Mouse (Mus musculus) hindbrain, embryonic 15.5 days (tissue): ENCODE measurements around the gene Dync1li1. TPM values are rescaled to one million over a fixed set of nuclear protein-coding genes. Genes with fewer than 3 reads are reported as not detected.
A peak's percentile ranks its signal among the peaks of the same experiment; 100 is the strongest.
"Not testable (repeated sequence)": the region's sequence is repeated elsewhere in the genome, so short reads cannot be mapped to it uniquely, and the experiment has no call there.

Experiments used
- ATAC-seq: fragments of 200-750 bp; cut with Nextera tagmentation; 2 replicates; pipeline ENCODE4 v1.8.0; 2017; ENCODE audit warnings: low read depth, moderate number of reproducible peaks, moderate TSS enrichment; ENCODE audit not compliant: low FRiP score
- H3K27ac ChIP-seq: fragments of 300-500 bp; sonication (generic); replicated peaks from 2 replicates; pipeline ENCODE4 v1.5.1; 2015; ENCODE audit warnings: mild to moderate bottlenecking, inconsistent platforms
- H3K27me3 ChIP-seq: fragments of 300-500 bp; sonication (generic); 2 replicates; pipeline ENCODE4 v1.6.1; 2015; ENCODE audit warnings: control low read depth, inconsistent platforms
- H3K36me3 ChIP-seq: fragments of 300-500 bp; sonication (generic); 2 replicates; pipeline ENCODE4 v1.6.1; 2015; ENCODE audit warnings: control low read depth, inconsistent platforms
- H3K4me1 ChIP-seq: fragments of 300-500 bp; sonication (generic); replicated peaks from 2 replicates; pipeline ENCODE4 v1.6.1; 2015; ENCODE audit warnings: control low read depth, inconsistent platforms
- H3K4me2 ChIP-seq: fragments of 300-500 bp; sonication (generic); 2 replicates; pipeline ENCODE4 v1.6.1; 2015; ENCODE audit warnings: moderate library complexity, mild to moderate bottlenecking, inconsistent platforms
- H3K4me3 ChIP-seq: fragments of 300-500 bp; sonication (generic); 2 replicates; pipeline ENCODE4 v1.5.1; 2015; ENCODE audit warnings: mild to moderate bottlenecking, inconsistent platforms
- H3K9ac ChIP-seq: fragments of 300-500 bp; sonication (generic); 2 replicates; pipeline ENCODE4 v1.6.1; 2015; ENCODE audit warnings: inconsistent platforms
- H3K9me3 ChIP-seq: fragments of 300-500 bp; sonication (generic); 2 replicates; pipeline ENCODE4 v1.6.1; 2016; ENCODE audit warnings: control low read depth, inconsistent platforms
- WGBS: fragments of 180-500 bp; shearing (Covaris S2); methylation state at CpG from one replicate; pipeline ENCODE4 v1.1.7; 2015; 5-methylcytosine and 5-hydroxymethylcytosine counted together
- polyA plus RNA-seq: library from polyadenylated mRNA; unstranded; fragments of >200 nt; fragmentation: Nextera tagmentation; extraction: Ambion mirVana; gene quantifications from 2 replicates; pipeline ENCODE4 v1.2.1, GENCODE M21; 2015

The Dync1li1 gene
- polyA plus RNA-seq, 1 experiment from 2014 or later: 139 TPM

DNA sequence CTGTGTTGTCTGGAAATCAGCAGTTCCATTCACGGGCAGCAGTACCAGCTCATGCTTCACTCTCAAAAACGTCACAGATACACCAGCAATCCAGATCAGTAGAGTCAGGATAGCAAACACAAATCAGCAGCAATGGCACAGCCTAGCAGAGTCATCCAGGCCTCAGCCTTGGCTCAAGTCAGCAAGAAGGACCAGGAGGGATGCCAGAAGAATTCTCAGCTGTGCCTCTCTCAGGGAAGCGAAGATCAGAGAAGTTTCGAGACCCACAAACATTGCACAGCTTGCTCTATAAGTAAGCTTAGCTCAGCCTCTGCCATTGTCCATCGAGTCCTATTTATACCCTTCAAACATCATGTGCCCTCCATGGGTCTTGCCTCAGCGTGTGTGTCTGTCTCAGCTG lies 8.1 kb upstream of the Dync1li1 start:
- Histone ChIP-seq H3K9ac (no peak overlapping the region), H3K4me3 (no peak overlapping the region), H3K4me1 (no peaks in the 10 kb centered on the region), H3K4me2 (no peak overlapping the region), H3K9me3 (no peaks in the 10 kb centered on the region), H3K27me3 (no peaks in the 10 kb centered on the region), H3K36me3 (no peaks in the 10 kb centered on the region), H3K27ac (no peak overlapping the region)
- WGBS: 84% methylated on average over 6 of the region's 6 CpGs
- no peak for ATAC-seq

DNA sequence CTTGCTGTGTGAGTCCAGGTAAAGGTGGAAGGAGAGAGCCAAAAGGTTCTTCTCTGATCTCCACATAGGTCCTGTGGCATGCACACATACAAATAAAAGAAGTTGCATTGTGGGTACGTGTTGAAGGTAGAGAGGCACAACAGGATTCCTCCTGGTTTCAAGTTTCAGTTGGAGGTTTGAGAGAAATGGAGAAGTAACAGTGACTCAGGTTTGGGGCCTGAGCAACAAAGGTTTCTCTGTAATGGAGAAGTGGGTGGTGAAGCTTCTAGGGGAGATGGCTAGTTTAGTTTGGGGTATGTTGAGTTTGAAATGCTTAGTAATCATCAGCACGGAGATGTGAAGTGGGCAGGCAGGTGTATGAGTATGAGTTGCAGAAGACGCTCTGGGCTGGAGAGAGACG lies 6.4 kb upstream of the Dync1li1 start:
- Histone ChIP-seq H3K27ac (no peak overlapping the region), H3K4me2 (no peak overlapping the region), H3K4me1 (peaks cover 2% of the 10 kb centered on the region; the same call in 1 of the 2 replicates), H3K36me3 (no peaks in the 10 kb centered on the region), H3K27me3 (no peaks in the 10 kb centered on the region), H3K9ac (no peak overlapping the region), H3K4me3 (no peak overlapping the region), H3K9me3 (no peaks in the 10 kb centered on the region)
- ATAC-seq: no peak
- 82% methylated on average over 4 of the region's 4 CpGs for WGBS

DNA sequence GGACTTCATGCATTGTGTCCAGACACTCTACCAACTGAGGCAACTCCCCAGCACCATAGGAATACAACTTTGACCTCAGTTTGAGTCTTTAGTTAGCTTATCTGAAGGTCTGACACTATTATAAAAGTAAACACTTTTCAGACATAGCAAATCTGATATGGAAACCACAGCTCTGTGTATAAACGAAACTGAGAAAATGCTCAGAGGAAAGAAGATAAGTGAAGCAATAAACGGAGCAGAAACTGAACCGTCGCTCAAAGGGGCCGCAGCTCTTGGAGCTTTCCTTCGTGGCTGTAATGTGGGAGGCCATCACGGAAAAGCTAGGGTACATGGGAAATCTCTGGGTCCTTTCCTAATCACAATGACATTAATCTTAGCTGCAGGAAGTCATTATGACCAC lies 2.3 kb upstream of the Dync1li1 start:
- Histone ChIP-seq H3K9ac (no peak overlapping the region), H3K4me1 (peaks cover 28% of the 10 kb centered on the region), H3K4me3 (no peak overlapping the region), H3K27ac (no peak overlapping the region), H3K4me2 (no peak overlapping the region), H3K36me3 (no peaks in the 10 kb centered on the region; the same call in 1 of the 2 replicates), H3K9me3 (no peaks in the 10 kb centered on the region), H3K27me3 (no peaks in the 10 kb centered on the region)
- no peak for ATAC-seq
- WGBS: 92% methylated on average over 7 of the region's 7 CpGs

DNA sequence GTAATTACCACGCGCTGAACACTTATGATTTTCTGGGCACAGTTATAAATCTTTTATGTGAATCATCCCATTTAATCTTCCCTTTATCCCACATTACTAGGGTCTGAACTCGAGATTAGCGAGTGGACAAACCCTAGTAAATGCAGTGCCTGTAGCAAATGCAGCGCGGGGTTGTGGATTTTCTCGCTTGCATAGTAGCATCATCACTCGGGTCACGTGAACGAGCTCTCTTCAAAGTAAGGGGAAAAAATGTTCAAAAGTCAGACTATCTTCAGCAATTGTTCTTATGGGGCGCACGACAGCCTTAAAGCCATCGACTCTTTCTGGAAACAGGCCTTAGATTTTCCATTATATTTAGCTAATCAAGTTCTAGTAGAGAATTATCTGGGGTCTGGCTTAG lies 951 bp upstream of the Dync1li1 start:
- Histone ChIP-seq H3K36me3 (peaks cover 10% of the 10 kb centered on the region), H3K4me1 (peaks cover 39% of the 10 kb centered on the region), H3K4me2 (peak overlapping the region; percentile 68), H3K4me3 (peak overlapping the region; percentile 95), H3K9me3 (no peaks in the 10 kb centered on the region), H3K27ac (peak overlapping the region; percentile 97; the same call in 1 of the 2 replicates), H3K27me3 (no peaks in the 10 kb centered on the region), H3K9ac (peak overlapping the region; percentile 97)
- 71% methylated on average over 13 of the region's 13 CpGs for WGBS
- ATAC-seq: no peak

DNA sequence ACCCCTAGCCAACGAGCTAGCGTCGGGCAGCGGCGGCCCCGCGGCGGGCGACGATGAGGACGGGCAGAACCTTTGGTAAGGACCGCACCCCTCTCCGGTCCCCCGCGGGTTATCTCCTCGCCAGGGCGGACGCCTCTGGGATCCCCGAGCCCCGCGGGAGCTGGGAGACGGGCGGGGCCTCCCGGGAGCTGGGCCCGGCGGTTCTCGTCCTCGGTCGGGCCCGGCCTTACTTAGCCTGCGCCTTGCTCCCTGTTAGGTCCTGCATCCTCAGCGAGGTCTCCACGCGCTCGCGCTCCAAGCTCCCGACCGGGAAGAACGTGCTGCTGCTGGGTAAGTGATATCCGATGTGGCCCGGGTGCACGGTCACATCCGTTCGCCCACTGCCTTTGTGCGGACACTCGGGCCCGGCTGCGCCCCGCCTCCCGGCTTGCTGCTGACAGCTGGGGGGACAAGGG lies 390 bp downstream of the Dync1li1 start:
- Histone ChIP-seq H3K4me2 (peak overlapping the region; percentile 68), H3K4me1 (peaks cover 39% of the 10 kb centered on the region), H3K4me3 (peak overlapping the region; percentile 95), H3K27ac (peak overlapping the region; percentile 97), H3K9ac (peak overlapping the region; percentile 97), H3K27me3 (no peaks in the 10 kb centered on the region), H3K9me3 (no peaks in the 10 kb centered on the region), H3K36me3 (peaks cover 22% of the 10 kb centered on the region)
- under 1% methylated on average over 43 of the region's 50 CpGs for WGBS
- ATAC-seq: peak; percentile 65

DNA sequence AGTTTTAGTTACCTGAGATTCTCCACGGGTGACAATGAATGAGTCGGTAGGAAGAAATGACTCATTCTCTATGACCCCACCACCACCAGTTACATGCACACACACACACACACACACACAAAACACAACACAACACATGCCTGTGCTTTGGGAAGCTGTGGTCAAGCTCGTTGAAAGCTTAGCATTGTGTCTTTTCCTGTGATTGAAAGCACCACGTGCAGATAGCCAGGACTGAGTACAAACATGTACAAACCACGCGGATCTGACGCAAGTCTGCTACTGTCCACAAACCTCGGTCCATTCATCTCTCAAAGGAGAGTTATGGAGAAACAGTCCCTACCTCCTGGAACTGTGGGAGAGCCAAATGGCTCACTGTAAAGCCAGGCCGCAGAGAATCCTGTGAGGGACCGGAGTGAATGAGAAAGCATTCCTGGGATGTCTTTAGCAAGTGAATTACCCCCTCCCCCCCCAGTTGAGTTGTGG lies 1.6 kb downstream of the Dync1li1 start:
- H3K9me3 ChIP-seq: no peaks in the 10 kb centered on the region
- 3% methylated on average over 10 of the region's 10 CpGs for WGBS
- H3K27me3 ChIP-seq: no peaks in the 10 kb centered on the region
- peak overlapping the region; percentile 68 for H3K4me2 ChIP-seq
- peak overlapping the region; percentile 95 for H3K4me3 ChIP-seq
- H3K9ac ChIP-seq: peak overlapping the region; percentile 97
- peaks cover 39% of the 10 kb centered on the region for H3K4me1 ChIP-seq
- H3K27ac ChIP-seq: 0 out of 2 replicates have a peak overlapping the region, but pooled peaks have one; percentile 97
- ATAC-seq: no peak
- H3K36me3 ChIP-seq: peaks cover 33% of the 10 kb centered on the region

DNA sequence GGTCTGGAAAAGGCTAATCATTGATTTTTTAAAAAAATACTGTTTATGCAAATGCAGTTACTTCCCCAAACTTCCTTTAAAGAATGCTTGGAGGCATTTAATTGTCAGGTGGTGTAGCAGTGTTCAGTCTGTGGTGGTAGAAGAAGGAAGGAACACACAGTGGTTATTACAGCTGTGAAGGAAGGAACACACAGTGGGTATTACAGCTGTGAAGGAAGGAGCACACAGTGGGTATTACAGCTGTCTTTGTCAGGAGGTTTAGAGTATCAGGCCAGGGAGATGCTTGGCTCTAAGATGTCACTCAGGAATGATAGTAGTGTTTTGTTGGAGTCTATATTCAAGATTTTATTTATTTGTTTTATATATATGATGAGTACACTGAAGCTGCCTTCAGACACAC lies 2.5 kb downstream of the Dync1li1 start:
- peaks cover 39% of the 10 kb centered on the region for H3K4me1 ChIP-seq
- H3K27me3 ChIP-seq: no peaks in the 10 kb centered on the region
- peak overlapping the region; percentile 68; the same call in 1 of the 2 replicates for H3K4me2 ChIP-seq
- H3K9me3 ChIP-seq: no peaks in the 10 kb centered on the region
- no peak overlapping the region; the same call in 1 of the 2 replicates for H3K9ac ChIP-seq
- no peak overlapping the region; the same call in 1 of the 2 replicates for H3K4me3 ChIP-seq
- peaks cover 33% of the 10 kb centered on the region for H3K36me3 ChIP-seq
- no peak for ATAC-seq
- no peak overlapping the region for H3K27ac ChIP-seq

DNA sequence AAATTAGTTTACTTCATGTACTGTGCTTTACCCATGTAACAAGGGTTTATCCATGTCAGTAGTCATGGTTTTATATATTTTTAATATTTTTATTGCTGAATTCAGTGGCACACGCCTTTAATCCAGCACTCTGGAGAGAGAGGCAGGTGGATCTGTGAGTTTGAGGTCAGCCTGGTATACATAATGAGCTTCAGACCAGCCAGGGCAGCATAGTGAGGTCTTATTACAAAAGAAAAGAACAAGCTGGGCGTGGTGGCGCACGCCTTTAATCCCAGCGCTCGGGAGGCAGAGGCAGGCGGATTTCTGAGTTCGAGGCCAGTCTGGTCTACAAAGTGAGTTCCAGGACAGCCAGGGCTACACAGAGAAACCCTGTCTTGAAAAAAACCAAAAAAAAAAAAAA lies 7.1 kb downstream of the Dync1li1 start:
- H3K9me3 ChIP-seq, H3K27ac ChIP-seq, ATAC-seq, H3K27me3 ChIP-seq, H3K4me3 ChIP-seq, H3K9ac ChIP-seq, H3K4me2 ChIP-seq: not testable (repeated sequence)
- H3K4me1 ChIP-seq: peaks cover 17% of the 10 kb centered on the region
- WGBS: 91% methylated on average over 8 of the region's 8 CpGs
- peaks cover 45% of the 10 kb centered on the region for H3K36me3 ChIP-seq

DNA sequence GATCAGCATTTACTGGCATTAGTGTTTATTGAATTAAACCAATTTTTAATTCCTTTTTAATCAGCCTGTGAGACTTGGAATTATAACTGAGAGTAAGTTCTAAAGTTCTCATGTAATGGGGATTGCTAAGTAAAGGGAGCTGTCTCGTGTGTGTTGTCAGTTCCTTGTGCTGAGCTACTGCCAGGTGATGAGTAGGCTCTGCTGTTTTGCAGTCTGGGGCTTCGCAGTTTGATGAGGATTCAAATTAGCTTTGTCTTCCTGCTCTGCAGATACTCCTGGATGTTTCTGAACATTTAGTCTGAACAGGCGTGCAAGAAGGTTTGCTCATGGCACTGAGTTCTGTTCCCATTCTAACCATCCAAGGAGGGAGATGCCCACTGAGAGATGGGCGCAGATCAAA lies 8.5 kb downstream of the Dync1li1 start:
- H3K4me1 ChIP-seq: peaks cover 6% of the 10 kb centered on the region; the same call in 1 of the 2 replicates
- H3K4me3 ChIP-seq: no peak overlapping the region
- peaks cover 41% of the 10 kb centered on the region for H3K36me3 ChIP-seq
- H3K4me2 ChIP-seq: no peak overlapping the region
- H3K9me3 ChIP-seq: no peaks in the 10 kb centered on the region
- H3K27ac ChIP-seq: no peak overlapping the region
- H3K9ac ChIP-seq: no peak overlapping the region
- no peaks in the 10 kb centered on the region for H3K27me3 ChIP-seq
- ATAC-seq: no peak
- WGBS: 89% methylated on average over 4 of the region's 4 CpGs

DNA sequence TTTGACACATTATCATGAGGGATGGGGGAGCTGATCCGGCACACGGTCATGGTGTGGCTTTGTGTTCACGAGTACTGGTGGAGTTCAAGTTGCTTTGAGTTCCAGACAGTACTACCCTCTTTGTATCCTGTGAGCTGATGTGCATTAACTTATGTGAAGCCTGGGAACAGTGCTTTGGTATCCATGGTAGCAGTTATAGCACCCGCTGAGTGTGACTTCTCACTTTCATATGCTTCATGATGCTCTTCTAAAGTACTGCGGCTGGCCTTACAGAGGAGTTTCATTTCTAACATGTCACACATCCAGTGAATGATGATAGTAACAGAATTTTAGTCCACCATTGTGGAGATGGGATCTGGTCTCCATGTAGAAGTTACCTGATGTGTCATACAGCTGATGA lies 9.3 kb downstream of the Dync1li1 start:
- Histone ChIP-seq H3K4me2 (no peak overlapping the region), H3K4me1 (no peaks in the 10 kb centered on the region; the same call in 1 of the 2 replicates), H3K4me3 (no peak overlapping the region), H3K36me3 (peaks cover 32% of the 10 kb centered on the region), H3K27ac (no peak overlapping the region), H3K9ac (no peak overlapping the region), H3K27me3 (no peaks in the 10 kb centered on the region), H3K9me3 (no peaks in the 10 kb centered on the region)
- whole genome bisulfite sequencing: 75% methylated on average over 5 of the region's 5 CpGs
- no peak for ATAC-seq

DNA sequence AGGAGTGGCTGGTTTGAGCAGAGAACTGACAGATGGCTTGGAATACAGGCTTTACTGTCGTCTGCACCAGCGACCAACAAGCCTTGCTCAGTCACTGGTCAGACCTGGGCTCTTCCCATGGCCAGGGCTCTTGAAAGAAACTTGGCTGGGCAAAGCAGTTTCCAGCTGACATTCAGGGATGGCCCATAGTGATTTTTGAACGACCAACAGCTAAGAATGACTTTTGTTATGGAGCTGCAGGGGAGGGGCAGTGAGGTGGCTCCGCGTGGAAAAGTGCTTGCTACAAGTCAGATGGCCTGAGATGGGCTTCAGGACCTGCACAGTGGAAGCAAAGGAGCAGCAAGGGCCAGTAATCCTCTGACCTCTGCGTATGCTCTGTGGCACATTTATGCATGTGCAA lies 10.7 kb downstream of the Dync1li1 start:
- Histone ChIP-seq H3K9me3 (no peaks in the 10 kb centered on the region), H3K4me3 (no peak overlapping the region), H3K4me1 (no peaks in the 10 kb centered on the region), H3K27me3 (no peaks in the 10 kb centered on the region), H3K9ac (no peak overlapping the region), H3K4me2 (no peak overlapping the region), H3K27ac (no peak overlapping the region), H3K36me3 (peaks cover 20% of the 10 kb centered on the region)
- ATAC-seq: no peak
- WGBS: 63% methylated on average over 6 of the region's 6 CpGs

DNA sequence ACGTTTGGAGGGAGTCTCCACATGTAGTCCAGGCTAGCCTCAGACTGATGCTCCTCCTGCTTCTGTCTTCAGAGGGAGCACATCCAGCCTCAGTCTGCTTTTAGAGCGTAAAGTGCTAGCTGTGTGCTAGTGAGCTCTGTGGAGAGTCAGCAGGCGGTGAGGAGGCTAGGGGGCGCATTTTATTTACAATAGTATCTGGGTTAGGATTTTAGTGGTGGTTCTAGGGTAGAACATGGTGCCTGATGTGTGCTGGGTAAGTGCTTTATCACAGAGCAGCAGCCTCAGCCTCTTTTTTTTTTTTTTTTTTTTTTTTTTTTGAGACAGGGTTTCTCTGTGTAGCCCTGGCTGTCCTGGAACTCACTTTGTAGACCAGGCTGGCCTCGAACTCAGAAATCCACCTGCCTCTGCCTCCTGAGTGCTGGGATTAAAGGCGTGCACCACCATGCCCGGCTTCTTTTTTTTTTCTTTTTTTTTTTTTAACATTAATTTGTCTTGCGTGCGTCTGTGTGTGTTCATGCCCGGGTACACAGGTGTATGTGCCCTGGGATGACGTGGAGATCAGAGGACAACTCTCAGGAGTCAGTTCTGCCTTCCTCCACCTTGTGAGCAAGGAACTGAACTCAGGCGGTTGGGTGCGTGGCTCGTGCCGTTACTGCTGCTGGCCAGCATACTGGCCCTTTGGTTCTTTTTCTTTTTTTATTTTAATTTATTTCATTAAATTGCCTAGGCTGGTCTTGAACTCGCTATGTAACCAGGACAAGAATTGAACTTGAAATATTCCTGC lies 11.5 kb downstream of the Dync1li1 start:
- 93% methylated on average over 16 of the region's 16 CpGs for WGBS
- H3K9me3 ChIP-seq: no peaks in the 10 kb centered on the region
- H3K4me2 ChIP-seq: no peak overlapping the region
- H3K27me3 ChIP-seq: no peaks in the 10 kb centered on the region
- no peak overlapping the region for H3K27ac ChIP-seq
- no peaks in the 10 kb centered on the region for H3K4me1 ChIP-seq
- no peak overlapping the region for H3K4me3 ChIP-seq
- no peak for ATAC-seq
- H3K36me3 ChIP-seq: peaks cover 17% of the 10 kb centered on the region; the same call in 1 of the 2 replicates
- no peak overlapping the region for H3K9ac ChIP-seq
